Mouse (Mus musculus): ENCODE measurements around the gene Batf2. TPM values are rescaled to one million over a fixed set of nuclear protein-coding genes. Genes with fewer than 3 reads are reported as not detected.
A peak's percentile ranks its signal among the peaks of the same experiment; 100 is the strongest.

The Batf2 gene
- not detected in 2 replicates for polyA plus RNA-seq (2014; fragmentation: Nextera tagmentation; extraction: Ambion mirVana)

DNA sequence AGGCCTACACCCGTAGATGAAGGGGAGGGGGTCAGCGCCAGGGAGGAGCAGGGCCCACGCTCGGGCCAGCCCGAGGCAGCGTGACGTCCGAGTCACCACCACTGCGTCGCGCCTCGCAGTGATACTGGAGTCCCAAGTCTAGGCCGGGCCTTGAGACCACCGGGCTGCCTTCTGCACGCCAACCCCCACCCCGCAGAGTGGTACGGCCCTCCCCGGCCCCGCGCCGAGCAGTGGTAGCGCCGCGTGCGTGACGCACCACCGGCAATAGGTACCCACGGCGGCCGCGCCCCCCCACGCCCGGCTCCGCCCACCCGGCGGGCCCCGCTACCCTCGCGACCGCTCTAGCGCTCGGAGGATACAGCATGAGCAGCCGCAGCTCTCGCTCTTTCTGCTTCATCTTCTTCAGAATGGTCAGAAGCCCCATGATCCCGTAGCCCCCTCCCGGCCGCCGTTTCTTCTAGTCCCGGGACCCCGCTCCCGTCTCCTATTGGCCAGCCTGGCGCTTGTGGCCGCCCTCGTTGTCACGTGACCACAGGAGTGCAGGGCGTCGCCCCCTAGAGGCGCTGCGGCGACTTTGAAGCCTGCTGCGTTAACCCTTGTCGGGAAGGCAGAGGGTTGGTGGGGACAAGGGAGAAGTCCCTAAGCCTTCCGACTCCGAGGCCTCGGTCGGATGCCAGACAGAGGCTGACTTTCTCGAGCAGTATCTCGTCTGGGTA is at the start of gene Batf2:
Gene Batf2 (plus strand): TSS at position 306 of the 716 bp plus-strand sequence.
- DNase-seq (ENCODE audit: low spot score): peak; percentile 93
- WGBS: under 1% methylated on average over 68 of the region's 68 CpGs

DNA sequence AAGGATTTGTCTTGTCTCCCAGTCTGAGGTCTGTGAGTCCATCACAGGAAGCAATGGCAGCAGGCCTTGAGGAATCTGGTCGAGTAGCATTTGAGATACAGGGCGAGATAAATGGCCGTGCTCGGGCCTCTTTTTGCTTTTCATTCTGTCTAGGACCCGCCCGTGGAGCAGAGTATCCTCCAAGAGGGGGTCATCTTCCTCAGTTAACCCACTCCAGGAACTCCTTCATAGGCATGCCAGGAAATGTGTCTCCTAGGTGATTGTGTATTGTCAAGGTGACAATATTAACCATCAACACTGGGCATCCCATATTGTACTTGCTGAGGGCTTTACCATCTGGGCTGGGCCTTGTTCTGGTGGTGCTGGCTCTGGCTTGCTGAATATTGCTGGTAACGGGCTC is 46.7 kb upstream of the Batf2 start, which contains the start of gene AC131692.1:
Gene AC131692.1 (plus strand): TSS at position 301 of the 400 bp plus-strand sequence.
- H3K4me1 ChIP-seq (replicated peaks; ENCODE audit: control insufficient read depth, insufficient read depth, low read length): no peaks in the 10 kb centered on the region
- 91% methylated on average over 7 of the region's 7 CpGs for WGBS
- H3K4me3 ChIP-seq (replicated peaks; ENCODE audit: low read length): no peak within 1 kb of the TSS
- H3K9me3 ChIP-seq (ENCODE audit: control insufficient read depth, low read length): no peaks in the 10 kb centered on the region
- H3K9ac ChIP-seq: no peak within 1 kb of the TSS
- peaks cover 7% of the 10 kb centered on the region; the same call in 1 of the 2 replicates for H3K36me3 ChIP-seq (replicated peaks; ENCODE audit: control insufficient read depth, insufficient read depth)
- H3K4me2 ChIP-seq (replicated peaks): no peak within 1 kb of the TSS
- no peak for DNase-seq (ENCODE audit: low spot score)
- no peak within 1 kb of the TSS for H3K27ac ChIP-seq
- H3K27me3 ChIP-seq (ENCODE audit: control insufficient read depth, insufficient read depth, low read length): no peaks in the 10 kb centered on the region
- ATAC-seq (ENCODE audit: low FRiP score): no peak

More for the DNA sequence above, at the start of gene Batf2:
- H3K27ac ChIP-seq: peak within 1 kb of the TSS; percentile 96
- no peaks in the 10 kb centered on the region for H3K9me3 ChIP-seq (ENCODE audit: control insufficient read depth, low read length)
- peak within 1 kb of the TSS; percentile 73 for H3K9ac ChIP-seq
- H3K27me3 ChIP-seq (ENCODE audit: control insufficient read depth, insufficient read depth, low read length): no peaks in the 10 kb centered on the region
- H3K4me3 ChIP-seq (replicated peaks; ENCODE audit: low read length): peak within 1 kb of the TSS; percentile 46
- peak; percentile 94 for ATAC-seq (ENCODE audit: low FRiP score)
- peaks cover 10% of the 10 kb centered on the region for H3K4me1 ChIP-seq (replicated peaks; ENCODE audit: control insufficient read depth, insufficient read depth, low read length)
- peak within 1 kb of the TSS; percentile 76 for H3K4me2 ChIP-seq (replicated peaks)
- H3K36me3 ChIP-seq (replicated peaks; ENCODE audit: control insufficient read depth, insufficient read depth): peaks cover 18% of the 10 kb centered on the region; the same call in 1 of the 2 replicates

DNA sequence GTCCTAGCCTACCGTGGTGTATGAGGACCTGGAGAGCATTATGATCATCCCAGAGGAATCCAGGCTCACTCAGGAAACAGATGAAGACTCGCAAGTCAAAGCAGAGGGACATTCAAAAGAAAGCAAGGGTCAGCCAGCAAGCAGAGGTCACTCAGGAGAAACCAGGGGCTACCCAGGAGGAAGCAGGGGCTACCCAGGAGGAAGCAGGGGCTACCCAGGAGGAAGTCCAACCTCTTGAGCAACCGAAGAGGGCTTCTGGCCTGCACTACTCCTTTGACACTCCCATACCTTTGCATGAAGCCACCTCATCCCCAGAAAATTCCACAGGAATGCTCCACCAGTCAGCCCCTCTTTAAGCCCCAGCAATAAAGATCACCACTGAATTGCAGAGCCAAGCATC is 42.9 kb upstream of the Batf2 start:
- Histone ChIP-seq H3K4me1 (replicated peaks; ENCODE audit: control insufficient read depth, insufficient read depth, low read length) (no peaks in the 10 kb centered on the region), H3K27me3 (ENCODE audit: control insufficient read depth, insufficient read depth, low read length) (no peaks in the 10 kb centered on the region), H3K36me3 (replicated peaks; ENCODE audit: control insufficient read depth, insufficient read depth) (no peaks in the 10 kb centered on the region), H3K4me2 (replicated peaks) (no peak overlapping the region), H3K4me3 (replicated peaks; ENCODE audit: low read length) (no peak overlapping the region), H3K27ac (no peak overlapping the region), H3K9ac (no peak overlapping the region), H3K9me3 (ENCODE audit: control insufficient read depth, low read length) (no peaks in the 10 kb centered on the region)
- ATAC-seq (ENCODE audit: low FRiP score) (no peak), DNase-seq (ENCODE audit: low spot score) (no peak)
- 86% methylated on average over 3 of the region's 3 CpGs for WGBS

DNA sequence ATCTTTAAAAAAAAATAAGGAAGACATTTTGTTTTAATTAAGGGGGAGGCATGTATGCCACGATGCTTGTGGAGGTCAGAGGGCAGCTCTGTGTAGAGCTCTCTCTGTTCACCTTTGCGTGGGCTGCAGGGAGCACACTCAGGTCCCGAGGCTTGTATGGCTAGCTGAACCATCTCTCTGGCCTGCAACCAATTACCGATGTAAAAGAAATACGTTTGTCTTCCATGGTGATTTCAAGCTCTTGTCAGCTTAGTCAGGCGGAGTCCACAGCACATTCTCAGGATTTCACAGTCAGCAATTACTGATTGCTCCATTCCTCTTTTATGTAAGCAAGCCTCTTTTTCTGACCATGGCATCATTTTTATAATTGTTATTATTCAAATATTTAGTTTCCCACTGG is 39.6 kb upstream of the Batf2 start:
- Histone ChIP-seq H3K27me3 (ENCODE audit: control insufficient read depth, insufficient read depth, low read length) (no peaks in the 10 kb centered on the region), H3K9me3 (ENCODE audit: control insufficient read depth, low read length) (no peaks in the 10 kb centered on the region)
- WGBS: 50% methylated on average over 6 of the region's 6 CpGs

DNA sequence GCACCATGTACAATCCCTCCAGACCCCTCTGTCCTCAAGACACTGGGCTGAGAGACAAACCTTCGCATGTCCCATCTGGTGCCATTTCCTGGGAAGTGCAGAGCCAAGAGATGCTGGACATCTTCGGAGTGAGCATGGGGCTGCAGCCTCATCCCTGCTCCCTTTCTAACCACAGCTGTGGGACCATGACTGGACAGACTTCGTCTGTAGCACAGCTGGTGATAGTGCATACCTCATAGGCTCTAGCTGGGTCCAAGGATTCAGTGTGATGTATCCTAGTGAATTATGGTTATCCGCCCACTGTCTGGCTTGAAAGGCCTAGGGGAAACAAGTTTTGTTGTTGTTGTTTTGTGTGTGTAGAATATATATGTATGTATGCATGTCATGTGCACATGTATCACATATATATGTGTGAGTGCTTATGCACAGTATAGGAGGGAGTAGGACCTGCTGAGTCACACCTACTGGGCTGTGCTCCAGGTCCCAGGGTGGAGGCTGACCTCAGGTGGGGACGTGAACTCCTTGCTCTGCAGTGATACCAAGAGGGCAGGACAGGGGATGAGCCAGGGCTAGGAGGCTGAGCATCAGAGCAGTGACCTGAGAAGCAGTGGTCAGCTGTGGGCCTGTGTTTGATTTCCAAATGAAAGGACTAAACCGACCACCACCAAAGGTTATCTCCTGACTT is 38.5 kb upstream of the Batf2 start:
- Histone ChIP-seq H3K27ac (no peak overlapping the region), H3K9me3 (ENCODE audit: control insufficient read depth, low read length) (no peaks in the 10 kb centered on the region), H3K27me3 (ENCODE audit: control insufficient read depth, insufficient read depth, low read length) (no peaks in the 10 kb centered on the region), H3K4me1 (replicated peaks; ENCODE audit: control insufficient read depth, insufficient read depth, low read length) (no peaks in the 10 kb centered on the region), H3K4me3 (replicated peaks; ENCODE audit: low read length) (no peak overlapping the region), H3K9ac (no peak overlapping the region), H3K4me2 (replicated peaks) (no peak overlapping the region), H3K36me3 (replicated peaks; ENCODE audit: control insufficient read depth, insufficient read depth) (no peaks in the 10 kb centered on the region)
- WGBS: 81% methylated on average over 6 of the region's 6 CpGs
- ATAC-seq (ENCODE audit: low FRiP score) (no peak), DNase-seq (ENCODE audit: low spot score) (no peak)

More for the DNA sequence above, 39.6 kb upstream of the Batf2 start:
- Histone ChIP-seq H3K4me2 (replicated peaks) (no peak overlapping the region), H3K4me3 (replicated peaks; ENCODE audit: low read length) (no peak overlapping the region), H3K36me3 (replicated peaks; ENCODE audit: control insufficient read depth, insufficient read depth) (no peaks in the 10 kb centered on the region), H3K4me1 (replicated peaks; ENCODE audit: control insufficient read depth, insufficient read depth, low read length) (no peaks in the 10 kb centered on the region), H3K27ac (no peak overlapping the region), H3K9ac (no peak overlapping the region)
- DNase-seq (ENCODE audit: low spot score) (no peak), ATAC-seq (ENCODE audit: low FRiP score) (no peak)

DNA sequence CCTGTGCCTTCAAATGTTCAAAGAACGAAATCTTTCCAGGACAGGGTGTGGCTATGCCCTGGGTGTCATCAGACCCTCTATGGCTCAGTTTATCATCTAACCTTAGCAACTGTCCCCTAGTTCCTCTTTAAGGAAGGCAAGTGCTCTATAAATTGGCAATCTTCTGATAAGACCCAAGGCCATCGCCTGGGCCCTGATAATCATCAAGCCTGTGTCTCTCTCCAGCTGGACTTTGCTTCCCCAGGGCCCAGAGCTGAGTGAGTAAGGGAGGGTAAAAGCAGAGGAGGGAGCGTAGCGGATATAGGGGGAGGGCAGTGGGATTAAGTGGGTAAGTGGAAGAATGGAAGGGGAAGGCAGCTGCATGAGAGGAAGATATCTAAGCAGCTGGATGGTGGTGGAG is 36.3 kb upstream of the Batf2 start:
- H3K4me3 ChIP-seq (replicated peaks; ENCODE audit: low read length): no peak overlapping the region
- ATAC-seq (ENCODE audit: low FRiP score) (no peak), DNase-seq (ENCODE audit: low spot score) (no peak)
- H3K36me3 ChIP-seq (replicated peaks; ENCODE audit: control insufficient read depth, insufficient read depth): no peaks in the 10 kb centered on the region
- H3K9me3 ChIP-seq (ENCODE audit: control insufficient read depth, low read length): no peaks in the 10 kb centered on the region
- WGBS: 88% methylated on average over 4 of the region's 4 CpGs
- no peak overlapping the region for H3K9ac ChIP-seq
- H3K4me1 ChIP-seq (replicated peaks; ENCODE audit: control insufficient read depth, insufficient read depth, low read length): no peaks in the 10 kb centered on the region
- H3K27me3 ChIP-seq (ENCODE audit: control insufficient read depth, insufficient read depth, low read length): no peaks in the 10 kb centered on the region
- H3K27ac ChIP-seq: no peak overlapping the region
- no peak overlapping the region for H3K4me2 ChIP-seq (replicated peaks)

DNA sequence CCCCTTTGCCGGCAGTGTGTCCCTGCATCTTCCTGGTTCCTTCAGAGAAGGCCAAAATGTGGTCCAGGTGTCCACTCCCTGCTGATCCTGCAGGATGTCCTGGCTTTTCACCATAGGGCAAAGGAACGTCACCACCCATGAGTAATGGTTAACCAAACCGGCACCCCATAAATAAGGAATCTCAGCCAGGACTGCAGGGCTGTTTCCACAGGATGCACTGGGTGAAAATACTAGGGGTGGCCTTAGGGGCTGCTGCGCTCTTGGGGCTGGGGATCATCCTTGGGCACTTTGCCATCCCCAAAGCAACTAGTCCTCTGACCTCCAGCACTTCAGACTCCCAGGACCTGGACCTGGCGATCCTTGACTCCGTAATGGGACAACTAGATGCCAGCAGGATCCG is 35.2 kb upstream of the Batf2 start, which contains the start of gene Naaladl1:
Gene Naaladl1 (plus strand): TSS at position 197 of the 400 bp plus-strand sequence.
- Histone ChIP-seq H3K27me3 (ENCODE audit: control insufficient read depth, insufficient read depth, low read length) (no peaks in the 10 kb centered on the region), H3K4me3 (replicated peaks; ENCODE audit: low read length) (no peak within 1 kb of the TSS), H3K4me2 (replicated peaks) (no peak within 1 kb of the TSS), H3K9ac (no peak within 1 kb of the TSS; the same call in 1 of the 2 replicates), H3K36me3 (replicated peaks; ENCODE audit: control insufficient read depth, insufficient read depth) (no peaks in the 10 kb centered on the region), H3K9me3 (ENCODE audit: control insufficient read depth, low read length) (no peaks in the 10 kb centered on the region), H3K4me1 (replicated peaks; ENCODE audit: control insufficient read depth, insufficient read depth, low read length) (no peaks in the 10 kb centered on the region), H3K27ac (no peak within 1 kb of the TSS)
- ATAC-seq (ENCODE audit: low FRiP score) (no peak), DNase-seq (ENCODE audit: low spot score) (no peak)
- WGBS: 83% methylated on average over 7 of the region's 7 CpGs

DNA sequence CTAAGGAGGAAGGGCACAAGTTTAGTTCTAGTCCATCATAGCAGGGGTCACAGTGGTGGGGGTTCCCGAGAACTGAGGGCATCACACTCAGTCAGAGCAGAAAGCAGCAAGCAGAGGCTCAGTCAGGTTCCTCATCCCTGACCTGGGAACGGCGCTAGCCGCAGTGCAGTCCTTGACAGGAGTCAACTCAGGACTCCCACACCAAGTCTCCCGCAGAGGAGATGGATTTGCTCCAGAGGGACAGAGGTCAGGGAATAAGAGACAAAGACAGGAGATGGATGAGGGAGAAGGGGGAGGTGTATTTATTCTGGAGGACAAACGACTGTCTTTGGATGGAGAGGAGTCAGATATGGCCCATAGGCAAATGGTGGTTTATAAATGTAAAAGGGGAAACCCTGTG is 27.7 kb upstream of the Batf2 start:
- H3K27ac ChIP-seq: no peak overlapping the region
- H3K4me2 ChIP-seq (replicated peaks): no peak overlapping the region
- DNase-seq (ENCODE audit: low spot score) (no peak), ATAC-seq (ENCODE audit: low FRiP score) (no peak)
- H3K9ac ChIP-seq: no peak overlapping the region
- no peaks in the 10 kb centered on the region for H3K27me3 ChIP-seq (ENCODE audit: control insufficient read depth, insufficient read depth, low read length)
- H3K9me3 ChIP-seq (ENCODE audit: control insufficient read depth, low read length): no peaks in the 10 kb centered on the region
- WGBS: 58% methylated on average over 6 of the region's 6 CpGs
- peaks cover 12% of the 10 kb centered on the region; the same call in 1 of the 2 replicates for H3K4me1 ChIP-seq (replicated peaks; ENCODE audit: control insufficient read depth, insufficient read depth, low read length)
- H3K36me3 ChIP-seq (replicated peaks; ENCODE audit: control insufficient read depth, insufficient read depth): peaks cover 35% of the 10 kb centered on the region
- H3K4me3 ChIP-seq (replicated peaks; ENCODE audit: low read length): no peak overlapping the region

DNA sequence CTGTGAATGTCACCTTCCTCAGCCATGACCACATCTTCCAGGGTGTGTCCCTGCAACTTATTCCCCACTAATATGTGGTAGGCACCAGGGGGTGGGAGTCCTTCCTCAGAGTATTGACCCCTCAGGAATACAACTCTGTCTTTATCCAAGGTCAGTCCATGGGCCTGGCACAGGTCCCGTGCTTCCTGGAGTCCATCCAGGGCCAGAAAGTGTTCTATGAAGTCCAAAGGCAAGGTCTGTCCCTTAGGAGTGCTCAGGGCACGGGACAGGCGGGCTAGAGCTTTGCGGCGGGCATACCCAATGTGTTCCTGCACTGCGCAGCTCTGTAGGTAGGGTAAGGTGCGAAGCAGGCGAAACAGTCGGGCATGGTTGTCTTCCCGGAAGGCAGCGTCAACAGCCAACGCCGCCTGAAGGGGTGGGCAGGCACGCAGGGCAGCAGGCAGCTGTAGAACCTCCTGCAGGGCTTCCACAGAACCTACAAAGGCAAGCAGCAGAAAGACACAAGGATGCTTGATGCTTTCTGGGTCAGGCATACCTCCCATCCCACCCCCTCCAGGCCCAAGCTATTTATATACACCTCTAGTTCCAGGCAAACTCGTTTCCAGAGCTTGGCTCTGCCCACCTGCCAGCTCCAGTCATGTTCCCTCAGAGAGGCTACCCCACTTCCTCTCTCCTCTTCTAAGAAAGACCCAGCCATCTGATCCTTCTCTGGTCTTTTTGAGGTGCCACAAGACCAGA is 24.5 kb upstream of the Batf2 start:
- Histone ChIP-seq H3K4me1 (replicated peaks; ENCODE audit: control insufficient read depth, insufficient read depth, low read length) (peaks cover 23% of the 10 kb centered on the region; the same call in 1 of the 2 replicates), H3K4me2 (replicated peaks) (peak overlapping the region; percentile 94), H3K36me3 (replicated peaks; ENCODE audit: control insufficient read depth, insufficient read depth) (peaks cover 43% of the 10 kb centered on the region), H3K27me3 (ENCODE audit: control insufficient read depth, insufficient read depth, low read length) (no peaks in the 10 kb centered on the region), H3K9ac (peak overlapping the region; percentile 87; the same call in 1 of the 2 replicates), H3K27ac (no peak overlapping the region), H3K9me3 (ENCODE audit: control insufficient read depth, low read length) (no peaks in the 10 kb centered on the region), H3K4me3 (replicated peaks; ENCODE audit: low read length) (no peak overlapping the region)
- ATAC-seq (ENCODE audit: low FRiP score): no peak
- 94% methylated on average over 15 of the region's 15 CpGs for WGBS
- DNase-seq (ENCODE audit: low spot score): no peak
